Mouse (Mus musculus) liver, embryonic 14.5 days (tissue): ENCODE measurements around the gene Cdk5rap3.

Experiments
- CTCF ChIP-seq: IDR thresholded peaks from 2 replicates; pipeline ENCODE4 v1.5.1; 2016; ENCODE audit warnings: antibody characterized with exemption, low read depth, control low read depth
- EP300 ChIP-seq: IDR thresholded peaks from 2 replicates; pipeline ENCODE4 v1.6.1; 2016; ENCODE audit warnings: antibody characterized with exemption, low read depth

DNA sequence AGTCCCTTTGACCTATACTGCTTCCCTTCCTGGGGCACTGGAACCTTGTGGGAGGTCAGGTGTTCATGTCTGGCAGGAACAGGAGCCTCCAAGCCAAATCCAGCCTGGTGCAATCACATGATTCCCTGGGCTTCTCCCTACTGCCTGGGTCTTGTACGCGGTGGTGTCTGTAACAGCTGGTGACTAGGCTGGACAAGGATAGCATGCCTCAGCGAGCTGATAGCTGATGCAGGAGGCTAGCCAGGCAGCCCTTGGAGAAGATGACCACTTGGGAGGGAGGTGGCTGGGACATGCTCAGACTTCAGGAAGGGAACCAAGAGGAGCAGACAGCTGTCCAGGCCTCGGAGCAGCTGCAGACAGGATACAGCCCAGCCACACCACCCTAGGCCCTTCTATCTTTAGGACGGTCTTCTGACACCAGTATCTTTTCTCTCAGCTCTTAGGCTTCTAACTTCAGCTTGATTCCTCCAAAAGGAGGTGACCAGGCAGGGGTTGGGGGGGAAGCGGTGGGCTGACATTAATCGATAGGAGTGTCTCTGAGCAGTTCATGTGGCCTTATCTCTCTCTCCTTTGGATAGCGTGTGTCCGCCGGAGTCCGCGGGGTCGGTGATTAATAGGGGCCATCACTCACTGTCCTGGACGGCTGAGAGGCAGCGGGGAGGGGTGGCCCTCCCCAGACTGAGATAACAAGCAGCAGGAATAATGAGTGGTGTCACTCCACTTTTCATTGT lies 9.7 kb downstream of the Cdk5rap3 start:
- TF ChIP-seq EP300 (no peak), CTCF (no peak)
